Mouse (Mus musculus) hematopoietic stem cell, adult 5-6 weeks (primary cell): ENCODE results near the gene Krcc1. TPM values are rescaled to one million over a fixed set of nuclear protein-coding genes. Genes with fewer than 3 reads are reported as not detected.
A peak's percentile ranks its signal among the peaks of the same experiment; 100 is the strongest.

Source experiments
- ATAC-seq, 2 experiments: fragments of 125-278 bp in 1 of 2; replicated peaks in 1 of 2; 2 replicates each; pipeline ENCODE4 v1.8.0; 2016 to 2017; ENCODE audit warnings: inconsistent platforms in 2 of 2, mild to moderate bottlenecking in 2 of 2, moderate number of reproducible peaks in 2 of 2, low read depth in 1 of 2, moderate TSS enrichment in 1 of 2; ENCODE audit not compliant: low FRiP score in 2 of 2, poor library complexity in 2 of 2, severe bottlenecking in 2 of 2, insufficient read depth in 1 of 2, low TSS enrichment in 1 of 2
- total RNA-seq: library from RNA; stranded (forward); fragments of 172-1452, 232-1000 nt; gene quantifications from 2 replicates; pipeline ENCODE4 v1.2.3, GENCODE M21; 2017

Krcc1 gene
- 121 and 140 TPM in 2 replicates for total RNA-seq

- ATAC-seq = peak; percentile 88 to 92
These were observed at the start of gene Krcc1 for GRCm38 (mm10) chr6:71271389-71272315. TSS of gene Krcc1 (plus strand) at chr6:71271677.

DNA sequence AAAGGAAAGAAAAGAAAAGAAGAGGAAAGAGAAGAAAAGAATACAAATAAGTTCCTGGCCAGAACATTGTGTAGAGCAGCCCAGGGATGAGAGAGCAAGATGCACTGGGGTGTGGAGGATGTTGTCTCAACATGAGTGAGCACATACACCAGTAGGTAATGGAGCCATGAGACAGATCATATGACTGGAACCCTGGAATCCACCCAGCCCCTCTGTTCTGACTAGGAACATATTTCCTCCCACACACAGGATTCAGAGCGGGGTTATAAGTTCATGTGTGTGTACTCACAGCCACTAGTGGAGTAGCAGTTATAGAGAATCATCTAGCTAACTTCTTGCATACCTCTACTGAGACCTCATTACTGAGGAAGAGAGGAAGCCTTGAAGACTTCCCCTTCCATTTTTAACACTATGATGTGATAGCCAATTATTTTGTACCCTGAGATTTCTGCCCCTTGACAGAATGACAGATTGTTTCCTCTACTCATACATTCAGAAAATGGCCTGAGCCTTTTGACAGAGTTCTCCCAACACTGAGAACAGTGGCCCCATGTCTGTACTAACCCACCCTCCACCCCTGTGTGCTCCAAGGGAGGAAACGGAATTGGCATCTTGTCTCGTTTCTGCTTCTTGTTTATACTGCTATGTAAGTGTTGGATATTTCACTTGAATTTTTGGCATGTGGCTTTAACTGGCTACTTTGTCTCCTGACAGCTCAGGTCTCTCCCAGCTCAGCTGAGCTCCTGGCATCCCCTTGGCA, 47.1 kb upstream of the Krcc1 start:
- ATAC-seq = peak; percentile 47 to 49

- ATAC-seq = no peak
These were observed 44.9 kb upstream of the Krcc1 start for GRCm38 (mm10) chr6:71226544-71226943.

DNA sequence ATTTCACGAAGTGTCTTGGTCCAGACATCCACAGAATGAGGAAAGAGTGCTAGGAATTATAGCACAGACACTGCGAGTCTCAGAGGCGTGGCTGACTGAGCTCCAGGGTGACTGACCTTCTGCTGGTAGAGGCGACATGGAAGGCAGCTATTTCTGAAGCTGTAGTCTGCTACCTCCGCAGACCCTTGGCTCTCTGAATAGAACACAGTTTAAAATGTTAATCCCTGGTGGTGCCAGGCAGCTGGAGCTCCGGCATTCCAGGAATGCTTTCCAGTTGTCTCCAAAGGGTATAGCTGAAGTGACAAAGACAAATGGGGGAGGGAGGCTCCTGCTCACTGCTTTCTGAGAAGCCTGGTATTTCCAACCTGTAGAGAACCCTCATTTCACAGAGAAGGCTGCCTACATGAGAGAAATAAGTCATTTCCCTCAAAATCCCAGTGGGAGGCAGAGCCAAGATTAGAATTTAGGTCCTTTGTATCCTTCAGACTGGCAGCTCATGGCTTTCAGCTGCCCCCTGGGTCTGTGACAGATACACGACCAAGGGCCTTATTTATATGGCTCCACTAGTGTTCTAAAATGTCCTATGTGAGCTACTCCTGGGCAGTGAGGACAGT, 44.2 kb upstream of the Krcc1 start:
- no peak for ATAC-seq

GRCm38 (mm10) chr6:71235121-71235520, 36.4 kb upstream of the Krcc1 start:
- ATAC-seq = no peak

DNA sequence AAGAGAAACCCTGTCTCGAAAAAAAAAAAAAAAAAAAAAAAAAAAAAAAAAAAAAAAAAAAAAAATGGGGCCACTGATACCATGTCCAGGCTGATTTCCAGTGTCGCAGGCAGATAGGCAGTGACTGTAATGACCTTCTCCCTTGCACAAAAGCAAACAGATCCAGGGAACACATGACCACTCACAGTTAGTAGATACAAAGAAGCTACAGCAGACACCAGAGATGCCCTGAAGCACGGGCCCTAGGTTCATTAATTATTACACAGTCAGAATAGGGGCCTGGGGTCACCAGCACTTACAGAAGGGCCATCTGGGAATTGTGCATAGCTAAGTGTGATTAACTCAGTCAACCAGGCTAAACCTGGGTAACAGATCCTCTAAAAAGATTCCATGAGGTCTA, 35.5 kb upstream of the Krcc1 start:
- no peak for ATAC-seq

DNA sequence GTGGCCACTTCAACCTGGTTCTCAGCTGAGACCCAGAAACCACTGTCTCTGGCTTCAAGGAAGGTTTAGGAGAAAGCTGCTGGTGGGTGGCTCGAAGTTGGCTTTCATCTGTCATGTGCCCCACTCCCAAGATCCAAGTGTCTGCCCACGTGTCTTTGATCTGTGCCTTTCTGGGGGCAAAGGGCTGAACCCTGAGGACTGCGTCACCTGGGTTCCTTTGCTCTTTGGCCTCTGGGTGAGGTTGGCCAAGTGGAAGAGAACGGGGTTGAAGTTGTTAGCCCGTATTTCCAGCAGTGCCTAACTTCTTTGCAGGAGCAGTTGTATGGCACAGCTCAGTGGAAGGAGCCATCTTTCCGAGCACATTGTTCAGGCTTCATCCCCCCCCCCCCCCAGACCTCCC, 35.0 kb upstream of the Krcc1 start:
- ATAC-seq = no peak

DNA sequence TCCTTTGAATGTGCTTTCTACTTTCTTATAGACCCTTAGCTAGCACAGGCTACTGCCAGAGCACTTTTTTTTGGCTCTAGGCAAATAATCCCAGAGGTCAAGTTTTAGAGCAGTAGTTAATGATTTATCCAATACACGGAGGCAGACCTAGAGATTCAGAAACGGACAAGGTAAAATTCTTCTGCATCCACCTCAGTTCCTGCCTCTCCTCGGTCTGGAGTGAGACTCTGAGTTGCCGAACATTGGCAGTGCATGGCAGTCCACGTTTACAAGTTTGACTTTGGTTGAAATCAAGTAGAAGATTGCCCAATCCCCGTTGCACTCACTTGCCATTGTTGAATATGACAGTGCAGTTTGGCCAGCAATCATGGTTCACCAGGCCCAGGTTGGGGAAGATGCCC, 34.4 kb upstream of the Krcc1 start:
- no peak for ATAC-seq

GRCm38 (mm10) chr6:71239069-71239750, 32.3 kb upstream of the Krcc1 start:
- ATAC-seq = no peak

DNA sequence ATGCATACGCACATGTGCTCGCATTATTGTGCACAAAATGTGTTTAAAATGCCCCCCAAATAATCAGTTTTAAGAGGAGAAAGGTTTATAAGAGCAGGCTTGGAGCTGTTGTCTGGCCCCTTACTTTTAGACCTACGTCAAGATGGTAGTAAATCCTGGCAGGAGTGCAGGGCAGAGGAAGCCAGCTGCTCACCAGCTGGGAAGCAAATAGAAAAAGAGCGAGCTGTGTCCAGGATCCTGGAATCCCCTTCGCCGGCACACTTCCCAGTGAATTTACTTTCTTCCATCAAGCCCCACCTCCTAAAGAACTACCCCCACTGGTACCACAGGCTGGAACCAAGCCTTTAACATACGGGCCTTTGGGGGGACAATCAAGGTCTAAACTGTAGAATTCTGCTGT, 30.6 kb upstream of the Krcc1 start:
- ATAC-seq = no peak

- ATAC-seq = no peak
These were observed 28.7 kb upstream of the Krcc1 start for GRCm38 (mm10) chr6:71242811-71243210.

- no peak for ATAC-seq
These were observed 28.2 kb upstream of the Krcc1 start for GRCm38 (mm10) chr6:71243258-71243657.

DNA sequence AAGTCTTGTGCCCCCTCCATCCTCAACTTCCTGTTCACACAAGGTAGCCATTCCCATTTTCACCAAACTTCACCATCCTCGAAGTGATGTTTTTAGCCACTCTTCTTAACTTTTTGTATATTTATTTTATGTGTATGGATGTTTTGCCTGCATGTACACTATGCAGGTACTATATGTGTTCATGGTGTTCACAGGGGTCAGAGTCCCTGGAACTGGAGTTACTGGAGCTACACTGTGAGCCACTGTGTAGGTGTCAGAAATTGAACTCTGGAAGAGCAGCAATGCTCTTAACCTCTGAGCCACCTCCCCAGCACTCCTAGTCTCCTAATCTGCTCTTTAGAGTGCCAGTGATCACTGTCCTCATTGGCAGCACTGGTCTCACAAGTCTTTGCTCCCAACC, 23.1 kb upstream of the Krcc1 start:
- no peak for ATAC-seq

DNA sequence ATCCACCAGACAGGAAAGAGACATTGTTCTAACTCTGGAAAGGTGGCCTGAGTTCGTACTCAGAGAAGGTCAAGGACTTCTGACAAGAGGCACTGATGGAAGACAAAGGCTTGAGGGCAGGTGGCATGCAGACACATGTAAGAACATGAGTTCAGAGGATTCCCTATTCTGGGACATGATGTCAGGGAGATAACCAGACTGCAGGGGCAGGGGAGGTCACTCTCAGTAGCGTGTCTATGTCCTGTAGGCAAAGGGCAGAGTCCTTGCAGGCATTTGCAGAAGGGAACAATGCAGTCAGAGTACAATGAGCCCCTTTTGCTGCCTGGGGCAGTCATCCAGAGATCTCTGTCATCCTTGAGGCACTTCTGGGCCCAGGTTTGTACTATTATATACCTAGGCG, 21.9 kb upstream of the Krcc1 start:
- ATAC-seq = no peak

DNA sequence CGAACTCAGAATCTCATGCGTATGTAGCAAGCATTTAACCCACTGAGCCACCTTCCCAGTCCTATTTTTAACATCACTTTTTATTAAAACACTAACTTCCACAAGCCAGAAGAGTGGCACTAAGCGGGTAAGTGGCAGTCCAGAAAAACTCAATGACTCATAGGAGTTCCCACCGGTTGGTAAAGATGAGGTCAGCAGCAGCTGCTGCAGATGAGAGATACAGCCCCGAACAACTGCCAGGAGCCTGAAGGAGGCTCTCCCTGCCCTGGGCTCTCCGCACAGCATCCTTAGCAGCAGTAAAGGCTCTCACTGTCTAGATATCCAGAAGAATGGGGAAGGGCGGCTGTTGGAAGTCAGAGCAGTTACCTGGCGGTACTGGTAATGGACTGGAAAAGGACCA, 20.5 kb upstream of the Krcc1 start:
- ATAC-seq = no peak

GRCm38 (mm10) chr6:71254456-71254855, 17.0 kb upstream of the Krcc1 start:
- no peak for ATAC-seq

GRCm38 (mm10) chr6:71256166-71256565, 15.3 kb upstream of the Krcc1 start:
- no peak for ATAC-seq

DNA sequence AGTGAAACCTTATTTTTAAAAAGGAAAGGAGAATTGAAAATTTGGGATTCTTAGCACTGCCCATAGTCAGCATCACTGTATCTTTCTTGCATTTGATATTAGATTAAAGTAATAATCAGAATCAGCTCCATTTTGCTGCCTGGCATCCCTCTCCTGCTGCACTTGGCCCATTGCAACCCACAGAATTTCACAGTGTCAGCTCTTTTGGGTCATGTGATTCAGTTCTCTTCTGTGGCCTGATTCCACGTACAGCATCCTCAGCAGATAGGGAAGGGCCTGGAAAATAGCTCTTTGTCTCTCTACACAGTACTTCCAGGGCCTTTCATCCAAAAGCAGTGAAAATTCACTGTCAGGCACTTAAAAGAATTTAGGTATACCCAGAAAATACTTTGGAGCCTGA, 14.1 kb upstream of the Krcc1 start:
- ATAC-seq = no peak
